Mouse (Mus musculus): ENCODE measurements around the gene Aloxe3. TPM values are rescaled to one million over a fixed set of nuclear protein-coding genes. Genes with fewer than 3 reads are reported as not detected.

Gene Aloxe3
- polyA plus RNA-seq, 1 experiment from 2014 or later = 0.44 TPM

GRCm38 (mm10) chr11:69123693-69124497 is 1.8 kb upstream of the Aloxe3 start:
- DNase-seq (ENCODE audit: low spot score) (peak; percentile 89), ATAC-seq (peak; percentile 54)
- WGBS = under 1% methylated on average over 31 of the region's 31 CpGs
- H3K4me2 ChIP-seq (replicated peaks; ENCODE audit: low read depth, low read length) = peak overlapping the region; percentile 77
- peak overlapping the region; percentile 23; the same call in 1 of the 2 replicates for H3K9ac ChIP-seq (replicated peaks; ENCODE audit: low read depth)
- TF ChIP-seq EP300 (IDR thresholded peaks at IDR 0.05) (no peak), CTCF (IDR thresholded peaks at IDR 0.05) (no peak)
- peak overlapping the region; percentile 54 for H3K4me3 ChIP-seq (ENCODE audit: low read depth, low read length)
- peak overlapping the region; percentile 87 for H3K27ac ChIP-seq (ENCODE audit: low read length)
- no peaks in the 10 kb centered on the region for H3K36me3 ChIP-seq (ENCODE audit: insufficient read depth, low read length)
- H3K4me1 ChIP-seq (ENCODE audit: insufficient read depth, low read depth, low read length) = peaks cover 22% of the 10 kb centered on the region; the same call in 1 of the 2 replicates
- no peaks in the 10 kb centered on the region for H3K27me3 ChIP-seq (replicated peaks; ENCODE audit: insufficient read depth, low read length)
- H3K9me3 ChIP-seq (ENCODE audit: low read length) = no peaks in the 10 kb centered on the region

- Histone ChIP-seq H3K27ac (ENCODE audit: low read length) (peak overlapping the region; percentile 87; the same call in 1 of the 2 replicates), H3K9me3 (ENCODE audit: low read length) (no peaks in the 10 kb centered on the region), H3K4me3 (ENCODE audit: low read depth, low read length) (no peak overlapping the region), H3K27me3 (replicated peaks; ENCODE audit: insufficient read depth, low read length) (no peaks in the 10 kb centered on the region), H3K4me1 (ENCODE audit: insufficient read depth, low read depth, low read length) (peaks cover 18% of the 10 kb centered on the region; the same call in 1 of the 2 replicates), H3K4me2 (replicated peaks; ENCODE audit: low read depth, low read length) (0 out of 2 replicates have a peak overlapping the region, but pooled peaks have one; percentile 77), H3K9ac (replicated peaks; ENCODE audit: low read depth) (no peak overlapping the region), H3K36me3 (ENCODE audit: insufficient read depth, low read length) (no peaks in the 10 kb centered on the region)
- WGBS = 2% methylated on average over 3 of the region's 3 CpGs
- peak; percentile 88 for DNase-seq (ENCODE audit: low spot score)
- TF ChIP-seq EP300 (IDR thresholded peaks at IDR 0.05) = peak; percentile 60; the same call in 1 of the 2 replicates
- TF ChIP-seq CTCF (IDR thresholded peaks at IDR 0.05) = no peak
- ATAC-seq = peak; percentile 27
These were observed 1.2 kb upstream of the Aloxe3 start for GRCm38 (mm10) chr11:69124498-69124847.

DNA sequence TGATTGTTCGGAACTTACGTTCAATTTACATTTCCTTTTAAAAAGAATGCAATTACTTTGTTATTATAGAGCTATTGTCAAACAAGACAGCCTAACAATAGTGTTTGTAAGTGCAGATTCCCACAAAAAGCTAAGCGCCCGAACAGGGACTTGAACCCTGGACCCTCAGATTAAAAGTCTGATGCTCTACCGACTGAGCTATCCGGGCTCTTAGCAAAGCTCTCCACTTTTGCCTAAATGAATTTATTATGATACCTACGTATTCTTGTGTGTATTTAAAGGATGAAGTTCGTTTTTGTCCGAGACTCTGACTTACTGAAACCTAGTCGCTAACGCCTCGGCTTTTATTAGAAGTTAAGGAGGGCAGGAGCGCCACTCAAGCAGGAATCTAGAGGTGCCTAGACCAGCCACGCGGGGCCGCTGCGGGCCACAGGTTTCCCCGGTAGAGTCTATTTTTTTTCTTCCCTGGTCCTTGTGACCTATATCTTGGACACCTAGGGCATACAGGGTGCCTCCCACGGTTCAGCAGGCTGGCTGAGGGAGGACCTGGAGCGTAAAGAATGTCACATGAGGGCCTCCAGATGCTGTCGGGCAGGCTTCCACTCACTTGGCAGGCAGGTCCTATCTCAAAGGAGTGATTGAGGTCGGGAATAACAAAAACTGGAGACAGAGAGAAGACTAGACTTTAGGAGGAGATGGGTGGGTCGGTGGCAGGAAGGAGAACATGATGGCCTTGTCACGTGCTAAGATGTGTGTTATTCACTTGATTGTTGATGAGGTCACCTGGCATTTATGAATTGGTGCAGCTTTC is 450 bp upstream of the Aloxe3 start:
- Histone ChIP-seq H3K9me3 (ENCODE audit: low read length) (no peaks in the 10 kb centered on the region), H3K27ac (ENCODE audit: low read length) (peak overlapping the region; percentile 74), H3K27me3 (replicated peaks; ENCODE audit: insufficient read depth, low read length) (no peaks in the 10 kb centered on the region), H3K4me3 (ENCODE audit: low read depth, low read length) (peak overlapping the region; percentile 40), H3K4me2 (replicated peaks; ENCODE audit: low read depth, low read length) (peak overlapping the region; percentile 59), H3K4me1 (ENCODE audit: insufficient read depth, low read depth, low read length) (peaks cover 16% of the 10 kb centered on the region; the same call in 1 of the 2 replicates), H3K36me3 (ENCODE audit: insufficient read depth, low read length) (no peaks in the 10 kb centered on the region), H3K9ac (replicated peaks; ENCODE audit: low read depth) (0 out of 2 replicates have a peak overlapping the region, but pooled peaks have one; percentile 6)
- TF ChIP-seq EP300 (IDR thresholded peaks at IDR 0.05) (peak; percentile 59; the same call in 1 of the 2 replicates), CTCF (IDR thresholded peaks at IDR 0.05) (peak; percentile 67)
- DNase-seq (ENCODE audit: low spot score) (peak; percentile 97), ATAC-seq (peak; percentile 49)
- under 1% methylated on average over 24 of the region's 24 CpGs for WGBS

DNA sequence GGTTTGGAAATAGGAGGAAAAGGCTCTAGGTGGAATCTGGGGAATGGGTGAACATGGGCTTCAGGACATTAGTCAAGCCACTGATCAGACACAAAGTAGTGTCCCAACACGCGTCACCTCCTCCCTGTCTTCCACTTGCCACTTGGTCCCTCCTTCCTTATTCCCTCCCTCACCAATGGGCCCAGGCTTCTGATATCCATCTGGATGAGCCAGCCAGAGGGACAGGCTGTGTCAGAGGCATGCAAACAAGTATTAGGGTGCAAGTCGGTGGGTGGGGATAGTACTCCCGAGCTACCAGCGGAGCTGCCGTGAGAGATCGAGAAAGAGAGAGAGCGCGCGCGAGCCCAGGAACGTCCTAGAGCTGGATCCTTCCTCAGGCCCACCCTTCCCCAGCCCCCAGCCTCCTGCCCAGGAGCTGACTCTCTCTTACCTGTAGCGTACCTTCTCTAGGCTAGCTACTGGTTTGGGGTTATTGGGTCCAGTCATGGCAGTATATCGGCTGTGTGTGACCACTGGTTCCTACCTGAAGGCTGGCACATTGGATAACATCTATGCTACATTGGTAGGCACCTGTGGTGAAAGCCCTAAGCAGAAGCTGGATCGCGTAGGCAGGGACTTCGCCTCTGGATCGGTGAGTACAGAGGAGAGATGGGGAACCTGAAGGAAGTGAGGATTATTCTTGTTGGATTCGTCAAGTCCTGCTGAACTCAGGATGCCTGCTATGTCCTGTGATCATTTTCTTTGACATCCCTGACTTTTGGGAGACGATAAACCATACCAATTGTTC is 416 bp downstream of the Aloxe3 start:
- no peaks in the 10 kb centered on the region for H3K36me3 ChIP-seq (ENCODE audit: insufficient read depth, low read length)
- DNase-seq (ENCODE audit: low spot score) (peak; percentile 28), ATAC-seq (no peak)
- TF ChIP-seq EP300 (IDR thresholded peaks at IDR 0.05) = no peak
- no peak for TF ChIP-seq CTCF (IDR thresholded peaks at IDR 0.05)
- peak overlapping the region; percentile 59 for H3K4me2 ChIP-seq (replicated peaks; ENCODE audit: low read depth, low read length)
- H3K27ac ChIP-seq (ENCODE audit: low read length) = no peak overlapping the region
- H3K27me3 ChIP-seq (replicated peaks; ENCODE audit: insufficient read depth, low read length) = no peaks in the 10 kb centered on the region
- H3K4me1 ChIP-seq (ENCODE audit: insufficient read depth, low read depth, low read length) = peaks cover 9% of the 10 kb centered on the region; the same call in 1 of the 2 replicates
- WGBS = 8% methylated on average over 20 of the region's 20 CpGs
- no peaks in the 10 kb centered on the region for H3K9me3 ChIP-seq (ENCODE audit: low read length)
- H3K4me3 ChIP-seq (ENCODE audit: low read depth, low read length) = peak overlapping the region; percentile 40
- no peak overlapping the region for H3K9ac ChIP-seq (replicated peaks; ENCODE audit: low read depth)

DNA sequence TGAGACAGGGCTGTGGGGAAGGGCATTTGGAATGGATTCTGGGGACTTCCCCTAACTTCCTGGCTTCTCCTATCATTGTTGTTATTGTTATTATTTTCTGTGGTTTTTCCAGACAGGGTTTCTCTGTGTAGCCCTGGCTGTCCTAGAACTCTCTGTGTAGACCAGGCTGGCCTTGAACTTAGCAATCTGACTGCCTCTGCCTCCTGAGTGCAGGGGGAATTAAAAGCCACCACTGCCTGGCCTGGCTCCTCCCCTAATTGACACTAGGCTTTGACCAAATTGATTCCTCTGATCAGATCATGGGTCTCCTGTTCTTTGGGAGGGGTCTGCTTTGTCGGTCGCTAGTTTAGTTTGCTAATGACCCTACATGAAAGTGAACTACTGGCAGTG is 1.0 kb downstream of the Aloxe3 start:
- no peak overlapping the region for H3K9ac ChIP-seq (replicated peaks; ENCODE audit: low read depth)
- no peak overlapping the region; the same call in 1 of the 2 replicates for H3K4me2 ChIP-seq (replicated peaks; ENCODE audit: low read depth, low read length)
- WGBS = 46% methylated on average over 2 of the region's 2 CpGs

More for the DNA sequence above, 1.0 kb downstream of the Aloxe3 start:
- no peaks in the 10 kb centered on the region for H3K36me3 ChIP-seq (ENCODE audit: insufficient read depth, low read length)
- DNase-seq (ENCODE audit: low spot score) (no peak), ATAC-seq (no peak)
- peaks cover 6% of the 10 kb centered on the region; the same call in 1 of the 2 replicates for H3K4me1 ChIP-seq (ENCODE audit: insufficient read depth, low read depth, low read length)
- TF ChIP-seq CTCF (IDR thresholded peaks at IDR 0.05) (no peak), EP300 (IDR thresholded peaks at IDR 0.05) (no peak)
- H3K4me3 ChIP-seq (ENCODE audit: low read depth, low read length) = no peak overlapping the region
- no peaks in the 10 kb centered on the region for H3K27me3 ChIP-seq (replicated peaks; ENCODE audit: insufficient read depth, low read length)
- no peak overlapping the region for H3K27ac ChIP-seq (ENCODE audit: low read length)
- H3K9me3 ChIP-seq (ENCODE audit: low read length) = no peaks in the 10 kb centered on the region

Data from lung, postnatal 0 days (tissue).